Mouse (Mus musculus): ENCODE data around the gene Usp39. TPM values are rescaled to one million over a fixed set of nuclear protein-coding genes. Genes with fewer than 3 reads are reported as not detected.
A peak's percentile ranks its signal among the peaks of the same experiment; 100 is the strongest.

Gene Usp39
- polyA plus RNA-seq, 1 experiment, result 14.8 TPM

- Histone ChIP-seq H3K4me3 (ENCODE audit: extremely low read depth, insufficient read depth, insufficient read length) (peak overlapping the region; percentile 97), H3K27me3 (ENCODE audit: control insufficient read depth, insufficient read depth, low read length) (no peaks in the 10 kb centered on the region), H3K4me1 (ENCODE audit: control insufficient read depth, insufficient read depth, insufficient read length) (peaks cover 13% of the 10 kb centered on the region; the same call in 1 of the 2 replicates), H3K36me3 (ENCODE audit: control insufficient read depth, insufficient read depth, low read length) (peaks cover 11% of the 10 kb centered on the region), H3K27ac (ENCODE audit: insufficient read depth, low read length) (peak overlapping the region; percentile 56; the same call in 1 of the 2 replicates)
- TF ChIP-seq POLR2A (IDR thresholded peaks at IDR 0.05; ENCODE audit: low read depth, low read length) (no peak), CTCF (IDR thresholded peaks at IDR 0.05; ENCODE audit: extremely low read depth, insufficient read depth, insufficient read length, insufficient replicate concordance) (no peak)
- WGBS, result under 1% methylated on average over 42 of the region's 42 CpGs
- DNase-seq (ENCODE audit: low read depth in 1 of 2, low spot score in 2 of 2), result no peak
Observed at GRCm38 (mm10) chr6:72344396-72345073, 449 bp downstream of the Usp39 start.

- H3K27ac ChIP-seq (ENCODE audit: insufficient read depth, low read length), result no peak overlapping the region
- H3K36me3 ChIP-seq (ENCODE audit: control insufficient read depth, insufficient read depth, low read length), result peaks cover 33% of the 10 kb centered on the region
- TF ChIP-seq CTCF (IDR thresholded peaks at IDR 0.05; ENCODE audit: extremely low read depth, insufficient read depth, insufficient read length, insufficient replicate concordance), result no peak
- peaks cover 2% of the 10 kb centered on the region; the same call in 1 of the 2 replicates for H3K4me1 ChIP-seq (ENCODE audit: control insufficient read depth, insufficient read depth, insufficient read length)
- no peak overlapping the region for H3K4me3 ChIP-seq (ENCODE audit: extremely low read depth, insufficient read depth, insufficient read length)
- DNase-seq (ENCODE audit: low read depth in 1 of 2, low spot score in 2 of 2), result no peak
- 64% methylated on average over 2 of the region's 2 CpGs for WGBS
- no peaks in the 10 kb centered on the region for H3K27me3 ChIP-seq (ENCODE audit: control insufficient read depth, insufficient read depth, low read length)
Observed at GRCm38 (mm10) chr6:72340481-72340880, 4.5 kb downstream of the Usp39 start.

- H3K36me3 ChIP-seq (ENCODE audit: control insufficient read depth, insufficient read depth, low read length), result peaks cover 45% of the 10 kb centered on the region
- WGBS, result 83% methylated on average over 5 of the region's 5 CpGs
- H3K4me3 ChIP-seq (ENCODE audit: extremely low read depth, insufficient read depth, insufficient read length), result no peak overlapping the region
- H3K4me1 ChIP-seq (ENCODE audit: control insufficient read depth, insufficient read depth, insufficient read length), result no peaks in the 10 kb centered on the region
- H3K27ac ChIP-seq (ENCODE audit: insufficient read depth, low read length), result no peak overlapping the region
- no peak for TF ChIP-seq CTCF (IDR thresholded peaks at IDR 0.05; ENCODE audit: extremely low read depth, insufficient read depth, insufficient read length, insufficient replicate concordance)
- TF ChIP-seq POLR2A (IDR thresholded peaks at IDR 0.05; ENCODE audit: low read depth, low read length), result no peak
- DNase-seq (ENCODE audit: low read depth in 1 of 2, low spot score in 2 of 2), result no peak
- no peaks in the 10 kb centered on the region for H3K27me3 ChIP-seq (ENCODE audit: control insufficient read depth, insufficient read depth, low read length)
Observed at GRCm38 (mm10) chr6:72333111-72333510, 11.9 kb downstream of the Usp39 start.

GRCm38 (mm10) chr6:72330133-72330532 is 14.9 kb downstream of the Usp39 start:
- Histone ChIP-seq H3K27me3 (ENCODE audit: control insufficient read depth, insufficient read depth, low read length) (no peaks in the 10 kb centered on the region), H3K36me3 (ENCODE audit: control insufficient read depth, insufficient read depth, low read length) (peaks cover 41% of the 10 kb centered on the region), H3K27ac (ENCODE audit: insufficient read depth, low read length) (no peak overlapping the region), H3K4me1 (ENCODE audit: control insufficient read depth, insufficient read depth, insufficient read length) (no peaks in the 10 kb centered on the region), H3K4me3 (ENCODE audit: extremely low read depth, insufficient read depth, insufficient read length) (no peak overlapping the region)
- DNase-seq (ENCODE audit: low read depth in 1 of 2, low spot score in 2 of 2), result no peak
- 91% methylated on average over 4 of the region's 4 CpGs for WGBS
- no peak for TF ChIP-seq CTCF (IDR thresholded peaks at IDR 0.05; ENCODE audit: extremely low read depth, insufficient read depth, insufficient read length, insufficient replicate concordance)
- TF ChIP-seq POLR2A (IDR thresholded peaks at IDR 0.05; ENCODE audit: low read depth, low read length), result no peak

- Histone ChIP-seq H3K4me1 (ENCODE audit: control insufficient read depth, insufficient read depth, insufficient read length) (no peaks in the 10 kb centered on the region), H3K27ac (ENCODE audit: insufficient read depth, low read length) (no peak overlapping the region), H3K4me3 (ENCODE audit: extremely low read depth, insufficient read depth, insufficient read length) (no peak overlapping the region), H3K36me3 (ENCODE audit: control insufficient read depth, insufficient read depth, low read length) (peaks cover 45% of the 10 kb centered on the region), H3K27me3 (ENCODE audit: control insufficient read depth, insufficient read depth, low read length) (no peaks in the 10 kb centered on the region)
- TF ChIP-seq POLR2A (IDR thresholded peaks at IDR 0.05; ENCODE audit: low read depth, low read length) (no peak), CTCF (IDR thresholded peaks at IDR 0.05; ENCODE audit: extremely low read depth, insufficient read depth, insufficient read length, insufficient replicate concordance) (no peak)
- no peak for DNase-seq (ENCODE audit: low read depth in 1 of 2, low spot score in 2 of 2)
- WGBS, result 93% methylated on average over 5 of the region's 5 CpGs
Observed at GRCm38 (mm10) chr6:72329019-72329418, 16.0 kb downstream of the Usp39 start.

GRCm38 (mm10) chr6:72326274-72326673 is 18.7 kb downstream of the Usp39 start:
- Histone ChIP-seq H3K27ac (ENCODE audit: insufficient read depth, low read length) (no peak overlapping the region), H3K4me3 (ENCODE audit: extremely low read depth, insufficient read depth, insufficient read length) (no peak overlapping the region), H3K27me3 (ENCODE audit: control insufficient read depth, insufficient read depth, low read length) (no peaks in the 10 kb centered on the region), H3K36me3 (ENCODE audit: control insufficient read depth, insufficient read depth, low read length) (peaks cover 53% of the 10 kb centered on the region), H3K4me1 (ENCODE audit: control insufficient read depth, insufficient read depth, insufficient read length) (no peaks in the 10 kb centered on the region)
- peak; percentile 17 to 46 for DNase-seq (ENCODE audit: low read depth in 1 of 2, low spot score in 2 of 2)
- TF ChIP-seq CTCF (IDR thresholded peaks at IDR 0.05; ENCODE audit: extremely low read depth, insufficient read depth, insufficient read length, insufficient replicate concordance), result no peak; the same call in 1 of the 2 replicates
- TF ChIP-seq POLR2A (IDR thresholded peaks at IDR 0.05; ENCODE audit: low read depth, low read length), result no peak
- WGBS, result 65% methylated on average over 6 of the region's 6 CpGs

GRCm38 (mm10) chr6:72323786-72324508 is 21.0 kb downstream of the Usp39 start:
- Histone ChIP-seq H3K36me3 (ENCODE audit: control insufficient read depth, insufficient read depth, low read length) (peaks cover 63% of the 10 kb centered on the region), H3K27me3 (ENCODE audit: control insufficient read depth, insufficient read depth, low read length) (no peaks in the 10 kb centered on the region), H3K27ac (ENCODE audit: insufficient read depth, low read length) (no peak overlapping the region), H3K4me3 (ENCODE audit: extremely low read depth, insufficient read depth, insufficient read length) (no peak overlapping the region), H3K4me1 (ENCODE audit: control insufficient read depth, insufficient read depth, insufficient read length) (no peaks in the 10 kb centered on the region)
- no peak for DNase-seq (ENCODE audit: low read depth in 1 of 2, low spot score in 2 of 2)
- TF ChIP-seq CTCF (IDR thresholded peaks at IDR 0.05; ENCODE audit: extremely low read depth, insufficient read depth, insufficient read length, insufficient replicate concordance), result no peak
- no peak for TF ChIP-seq POLR2A (IDR thresholded peaks at IDR 0.05; ENCODE audit: low read depth, low read length)
- WGBS, result 91% methylated on average over 6 of the region's 6 CpGs

Data from spleen, adult 2 months (tissue).